Mouse (Mus musculus): ENCODE measurements at regions not wholly inside any gene's neighbourhood (a gene's known extent, or its start where the extent isn't known, plus 50 kb on each side); places are given as distances from the start of the nearest gene placed in this dataset.

- TF ChIP-seq POLR2A (IDR thresholded peaks at IDR 0.05; ENCODE audit: borderline replicate concordance, insufficient read depth, low read length) (no peak), CTCF (IDR thresholded peaks at IDR 0.05; ENCODE audit: borderline replicate concordance, insufficient read depth, low read depth, low read length) (no peak)
Observed at GRCm38 (mm10) chr12:25367541-25367940, 270.6 kb upstream of the Id2 start.
